ENCODE assay signal across 8 mouse cellular contexts in genomic region chr2:119298330-119298729, GRCm38 (mm10). TPM values are rescaled to one million over a fixed set of nuclear protein-coding genes. Genes with fewer than 3 reads are reported as not detected.
DNase-seq lines count a peak whose midpoint lies in the region; ATAC-seq and TF ChIP-seq lines count a peak whose summit lies in the region.

No protein-coding gene starts in this region.

- DNase-seq in midbrain, embryonic 14.5 days: peak; percentile 84
- peak; percentile 76 for DNase-seq in ZHBTc4 (ENCODE audit: low read depth, low spot score)
- peak; percentile 80 to 84 for DNase-seq in cerebellum, postnatal 25 days
- DNase-seq in heart, postnatal 4 days: peak; percentile 79
- peak; percentile 76 for DNase-seq in liver, postnatal 0 days
- peak; percentile 48 for DNase-seq in spleen, adult 12 weeks (ENCODE audit: low spot score)
- DNase-seq in forebrain, embryonic 10.5 days (ENCODE audit: extremely low spot score, low spot score): no peak

- ATAC-seq in midbrain, embryonic 14.5 days (ENCODE audit: low FRiP score, low TSS enrichment): no peak
- no peak for ATAC-seq in midbrain, embryonic 15.5 days (replicated peaks)
- ATAC-seq in liver, postnatal 0 days: no peak

- no peak overlapping the region for H3K27ac ChIP-seq in midbrain, embryonic 14.5 days (replicated peaks; ENCODE audit: low read depth, low read length)
- H3K27ac ChIP-seq in midbrain, embryonic 15.5 days: no peak overlapping the region
- no peak overlapping the region for H3K27ac ChIP-seq in liver, postnatal 0 days (ENCODE audit: low read depth)
- no peak overlapping the region for H3K27ac ChIP-seq in forebrain, embryonic 10.5 days

- H3K9me3 ChIP-seq in midbrain, embryonic 14.5 days (ENCODE audit: control insufficient read depth, low read length): no peaks in the 10 kb centered on the region
- H3K9me3 ChIP-seq in midbrain, embryonic 15.5 days: no peaks in the 10 kb centered on the region
- no peaks in the 10 kb centered on the region for H3K9me3 ChIP-seq in liver, postnatal 0 days (ENCODE audit: low read length)
- no peaks in the 10 kb centered on the region for H3K9me3 ChIP-seq in forebrain, embryonic 10.5 days

- H3K27me3 ChIP-seq in midbrain, embryonic 14.5 days (ENCODE audit: control insufficient read depth, insufficient read depth, low read length): no peaks in the 10 kb centered on the region
- H3K27me3 ChIP-seq in midbrain, embryonic 15.5 days (replicated peaks): no peaks in the 10 kb centered on the region
- no peaks in the 10 kb centered on the region for H3K27me3 ChIP-seq in liver, postnatal 0 days (ENCODE audit: insufficient read depth, low read length)
- 0 out of 2 replicates have a peak, but pooled peaks cover 4% of the 10 kb centered on the region for H3K27me3 ChIP-seq in forebrain, embryonic 10.5 days (ENCODE audit: poor library complexity, severe bottlenecking)

- H3K4me3 ChIP-seq in midbrain, embryonic 14.5 days (replicated peaks; ENCODE audit: low read depth, low read length): no peak overlapping the region
- no peak overlapping the region for H3K4me3 ChIP-seq in midbrain, embryonic 15.5 days
- H3K4me3 ChIP-seq in liver, postnatal 0 days (ENCODE audit: low read depth, low read length): no peak overlapping the region
- H3K4me3 ChIP-seq in forebrain, embryonic 10.5 days: no peak overlapping the region

- WGBS in midbrain, embryonic 14.5 days: 47% methylated on average over 5 of the region's 5 CpGs
- WGBS in midbrain, embryonic 15.5 days: 48% methylated on average over 5 of the region's 5 CpGs
- 40% methylated on average over 5 of the region's 5 CpGs for WGBS in liver, postnatal 0 days (ENCODE audit: insufficient replicate concordance)
- 57% methylated on average over 5 of the region's 5 CpGs for WGBS in forebrain, embryonic 10.5 days

- peaks cover 8% of the 10 kb centered on the region; the same call in 1 of the 2 replicates for H3K4me1 ChIP-seq in midbrain, embryonic 14.5 days (ENCODE audit: control insufficient read depth, insufficient read depth, low read length)
- peaks cover 17% of the 10 kb centered on the region for H3K4me1 ChIP-seq in midbrain, embryonic 15.5 days
- H3K4me1 ChIP-seq in liver, postnatal 0 days (ENCODE audit: insufficient read depth): peaks cover 26% of the 10 kb centered on the region
- peaks cover 20% of the 10 kb centered on the region for H3K4me1 ChIP-seq in forebrain, embryonic 10.5 days

- TF ChIP-seq EP300 in liver, postnatal 0 days (IDR thresholded peaks at IDR 0.05; ENCODE audit: low read depth): no peak

- H3K4me2 ChIP-seq in midbrain, embryonic 14.5 days (ENCODE audit: low read length): no peak overlapping the region
- H3K4me2 ChIP-seq in midbrain, embryonic 15.5 days: no peak overlapping the region
- H3K4me2 ChIP-seq in liver, postnatal 0 days (ENCODE audit: low read depth, low read length): no peak overlapping the region

- H3K36me3 ChIP-seq in midbrain, embryonic 14.5 days (ENCODE audit: control insufficient read depth, insufficient read depth, low read length): peaks cover 53% of the 10 kb centered on the region
- H3K36me3 ChIP-seq in midbrain, embryonic 15.5 days (replicated peaks): peaks cover 18% of the 10 kb centered on the region; the same call in 1 of the 2 replicates
- H3K36me3 ChIP-seq in liver, postnatal 0 days (replicated peaks; ENCODE audit: insufficient read depth, low read length): peaks cover 38% of the 10 kb centered on the region
- peaks cover 59% of the 10 kb centered on the region for H3K36me3 ChIP-seq in forebrain, embryonic 10.5 days (replicated peaks)

- TF ChIP-seq CTCF in liver, postnatal 0 days (IDR thresholded peaks at IDR 0.05; ENCODE audit: low read depth): peak; percentile 83

- no peak overlapping the region for H3K9ac ChIP-seq in midbrain, embryonic 14.5 days (replicated peaks; ENCODE audit: low read length)
- H3K9ac ChIP-seq in midbrain, embryonic 15.5 days: no peak overlapping the region
- H3K9ac ChIP-seq in liver, postnatal 0 days (replicated peaks): no peak overlapping the region

RNA-seq across cellular contexts. Expression of gene Vps18, which starts 9.8 kb away (rescaled TPM):
- polyA plus RNA-seq in midbrain, embryonic 14.5 days (2014; fragmentation: Nextera tagmentation; extraction: Ambion mirVana): 19.3 and 22.6 TPM in 2 replicates
- 31.7 and 32.3 TPM in 2 replicates for polyA plus RNA-seq in midbrain, embryonic 15.5 days (2015; fragmentation: Nextera tagmentation; extraction: Ambion mirVana)
- 10 to 100 TPM; 13.9 to 14.0 TPM for total RNA-seq in heart, postnatal 4 days (2021)
- 4.7 TPM in 2 replicates for polyA plus RNA-seq in liver, postnatal 0 days (2015; fragmentation: Nextera tagmentation; extraction: Ambion mirVana)
- polyA plus RNA-seq in forebrain, embryonic 10.5 days (2016; fragmentation: Nextera tagmentation; extraction: Ambion mirVana): 23.0 and 23.6 TPM in 2 replicates

RNA-seq across cellular contexts. Expression of gene Dll4, which starts 27.3 kb away (rescaled TPM):
- polyA plus RNA-seq in midbrain, embryonic 14.5 days (2014; fragmentation: Nextera tagmentation; extraction: Ambion mirVana): 4.0 and 4.4 TPM in 2 replicates
- 5.2 and 5.3 TPM in 2 replicates for polyA plus RNA-seq in midbrain, embryonic 15.5 days (2015; fragmentation: Nextera tagmentation; extraction: Ambion mirVana)
- total RNA-seq in heart, postnatal 4 days (2021): 10 to 100 TPM; 19.7 to 20.8 TPM
- 1.8 and 1.9 TPM in 2 replicates for polyA plus RNA-seq in liver, postnatal 0 days (2015; fragmentation: Nextera tagmentation; extraction: Ambion mirVana)
- 3.3 and 4.0 TPM in 2 replicates for polyA plus RNA-seq in forebrain, embryonic 10.5 days (2016; fragmentation: Nextera tagmentation; extraction: Ambion mirVana)

RNA-seq across cellular contexts. Expression of gene Rhov, which starts 27.3 kb away (rescaled TPM):
- polyA plus RNA-seq in midbrain, embryonic 14.5 days (2014; fragmentation: Nextera tagmentation; extraction: Ambion mirVana): 19.9 and 27.1 TPM in 2 replicates
- 43.3 and 45.5 TPM in 2 replicates for polyA plus RNA-seq in midbrain, embryonic 15.5 days (2015; fragmentation: Nextera tagmentation; extraction: Ambion mirVana)
- total RNA-seq in heart, postnatal 4 days (2021): not detected
- not detected in 2 replicates for polyA plus RNA-seq in liver, postnatal 0 days (2015; fragmentation: Nextera tagmentation; extraction: Ambion mirVana)
- 0.44 and 0.58 TPM in 2 replicates for polyA plus RNA-seq in forebrain, embryonic 10.5 days (2016; fragmentation: Nextera tagmentation; extraction: Ambion mirVana)

RNA-seq across cellular contexts. Expression of gene Chac1, which starts 52.7 kb away (rescaled TPM):
- polyA plus RNA-seq in midbrain, embryonic 14.5 days (2014; fragmentation: Nextera tagmentation; extraction: Ambion mirVana): 5.0 and 8.4 TPM in 2 replicates
- 8.1 and 9.0 TPM in 2 replicates for polyA plus RNA-seq in midbrain, embryonic 15.5 days (2015; fragmentation: Nextera tagmentation; extraction: Ambion mirVana)
- total RNA-seq in heart, postnatal 4 days (2021): under 1 TPM; 0.43 to 0.81 TPM
- 0.35 and 0.36 TPM in 2 replicates for polyA plus RNA-seq in liver, postnatal 0 days (2015; fragmentation: Nextera tagmentation; extraction: Ambion mirVana)
- 1.3 and 1.4 TPM in 2 replicates for polyA plus RNA-seq in forebrain, embryonic 10.5 days (2016; fragmentation: Nextera tagmentation; extraction: Ambion mirVana)

Comparison
In these comparisons a context has a peak if more than half of its experiments do, and no peak if none do; other contexts are left out.
1. RNA of gene Rhov, which starts 27.3 kb away (polyA plus RNA-seq): 43.3 to 45.5 TPM in midbrain, embryonic 15.5 days and 19.9 to 27.1 TPM in midbrain, embryonic 14.5 days; 0.44 to 0.58 TPM in forebrain, embryonic 10.5 days and not detected in liver, postnatal 0 days; every median in the first group is over 10 times any median in the second.